Mouse (Mus musculus): ENCODE results near the gene Letm1.

DNA sequence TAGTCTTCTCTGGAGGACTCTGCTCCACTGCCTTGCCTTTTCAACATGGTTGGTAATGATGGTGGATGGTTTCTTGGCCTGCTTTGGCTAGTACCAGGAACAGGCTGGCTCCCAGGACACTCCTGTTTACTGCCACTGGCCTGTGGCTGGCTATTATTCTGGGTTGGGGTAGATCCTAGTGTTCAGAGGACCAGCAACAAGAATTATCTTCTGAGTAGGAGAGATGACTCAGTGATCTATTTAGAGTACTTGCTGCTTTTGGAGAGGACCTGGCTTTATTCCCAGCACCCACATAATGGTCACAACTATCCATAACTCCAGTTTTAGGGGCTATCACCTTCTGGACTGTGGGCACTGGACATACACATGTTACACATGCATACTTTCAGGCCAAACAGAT is 44.3 kb downstream of the Letm1 start:
- no peak for TF ChIP-seq EP300 (IDR thresholded peaks at IDR 0.05; ENCODE audit: insufficient read depth, low read depth, low read length)
- TF ChIP-seq CTCF (IDR thresholded peaks at IDR 0.05), result no peak
